Mouse (Mus musculus): ENCODE measurements around the gene Arpc2. TPM values are rescaled to one million over a fixed set of nuclear protein-coding genes. Genes with fewer than 3 reads are reported as not detected.

The Arpc2 gene
- polyA plus RNA-seq, 1 experiment from 2014 or later = 356 TPM

- no peak overlapping the region for H3K27ac ChIP-seq
- peaks cover 2% of the 10 kb centered on the region for H3K4me1 ChIP-seq
- no peaks in the 10 kb centered on the region for H3K27me3 ChIP-seq
- H3K4me2 ChIP-seq = no peak overlapping the region
- no peaks in the 10 kb centered on the region for H3K9me3 ChIP-seq
- WGBS = 70% methylated on average over 9 of the region's 9 CpGs
- no peak overlapping the region for H3K4me3 ChIP-seq (replicated peaks)
- no peak overlapping the region for H3K9ac ChIP-seq
- ATAC-seq (ENCODE audit: low FRiP score) = no peak; the same call in 1 of the 2 replicates
- H3K36me3 ChIP-seq (replicated peaks) = no peaks in the 10 kb centered on the region
These were observed 28.0 kb upstream of the Arpc2 start for GRCm38 (mm10) chr1:74207906-74208305.

GRCm38 (mm10) chr1:74208941-74209340 is 26.9 kb upstream of the Arpc2 start:
- H3K9me3 ChIP-seq = no peaks in the 10 kb centered on the region
- 94% methylated on average over 8 of the region's 8 CpGs for WGBS

GRCm38 (mm10) chr1:74219922-74220321 is 16.0 kb upstream of the Arpc2 start:
- Histone ChIP-seq H3K27me3 (no peaks in the 10 kb centered on the region), H3K9me3 (no peaks in the 10 kb centered on the region), H3K27ac (no peak overlapping the region), H3K36me3 (replicated peaks) (no peaks in the 10 kb centered on the region), H3K9ac (no peak overlapping the region), H3K4me3 (replicated peaks) (no peak overlapping the region), H3K4me2 (no peak overlapping the region), H3K4me1 (no peaks in the 10 kb centered on the region)
- no peak for ATAC-seq (ENCODE audit: low FRiP score)
- WGBS = 89% methylated on average over 7 of the region's 7 CpGs

More at GRCm38 (mm10) chr1:74208941-74209340, 26.9 kb upstream of the Arpc2 start:
- Histone ChIP-seq H3K4me3 (replicated peaks) (no peak overlapping the region), H3K36me3 (replicated peaks) (no peaks in the 10 kb centered on the region), H3K27ac (no peak overlapping the region), H3K4me1 (peaks cover 2% of the 10 kb centered on the region), H3K4me2 (no peak overlapping the region), H3K27me3 (no peaks in the 10 kb centered on the region), H3K9ac (no peak overlapping the region)
- no peak for ATAC-seq (ENCODE audit: low FRiP score)

- H3K9ac ChIP-seq = no peak overlapping the region
- H3K27me3 ChIP-seq = no peaks in the 10 kb centered on the region
- H3K4me2 ChIP-seq = no peak overlapping the region
- H3K36me3 ChIP-seq (replicated peaks) = no peaks in the 10 kb centered on the region
- no peak for ATAC-seq (ENCODE audit: low FRiP score)
- H3K4me1 ChIP-seq = no peaks in the 10 kb centered on the region
- 80% methylated on average over 7 of the region's 7 CpGs for WGBS
- no peak overlapping the region for H3K27ac ChIP-seq
- H3K4me3 ChIP-seq (replicated peaks) = no peak overlapping the region
- no peaks in the 10 kb centered on the region for H3K9me3 ChIP-seq
These were observed 8.6 kb upstream of the Arpc2 start for GRCm38 (mm10) chr1:74227317-74227716.

- H3K36me3 ChIP-seq (replicated peaks) = no peaks in the 10 kb centered on the region
- no peaks in the 10 kb centered on the region for H3K27me3 ChIP-seq
- H3K4me2 ChIP-seq = no peak overlapping the region
- no peak for ATAC-seq (ENCODE audit: low FRiP score)
- no peak overlapping the region for H3K4me3 ChIP-seq (replicated peaks)
- H3K27ac ChIP-seq = no peak overlapping the region
- H3K9ac ChIP-seq = no peak overlapping the region
- WGBS = 78% methylated on average over 2 of the region's 2 CpGs
- H3K9me3 ChIP-seq = no peaks in the 10 kb centered on the region
- H3K4me1 ChIP-seq = no peaks in the 10 kb centered on the region
These were observed 5.9 kb upstream of the Arpc2 start for GRCm38 (mm10) chr1:74229942-74230341.

- no peaks in the 10 kb centered on the region for H3K4me1 ChIP-seq
- H3K27me3 ChIP-seq = no peaks in the 10 kb centered on the region
- no peak overlapping the region for H3K4me2 ChIP-seq
- no peak overlapping the region for H3K27ac ChIP-seq
- H3K9ac ChIP-seq = no peak overlapping the region
- no peak overlapping the region for H3K4me3 ChIP-seq (replicated peaks)
- H3K9me3 ChIP-seq = no peaks in the 10 kb centered on the region
- no CpG with 5 or more reads among the region's 1 CpGs for WGBS
- H3K36me3 ChIP-seq (replicated peaks) = no peaks in the 10 kb centered on the region
- no peak for ATAC-seq (ENCODE audit: low FRiP score)
These were observed 4.9 kb upstream of the Arpc2 start for GRCm38 (mm10) chr1:74230992-74231391.

GRCm38 (mm10) chr1:74236590-74237317 is 870 bp downstream of the Arpc2 start:
- Histone ChIP-seq H3K9me3 (no peaks in the 10 kb centered on the region), H3K4me2 (peak overlapping the region; percentile 84), H3K27me3 (no peaks in the 10 kb centered on the region), H3K4me1 (peaks cover 34% of the 10 kb centered on the region), H3K36me3 (replicated peaks) (no peaks in the 10 kb centered on the region), H3K4me3 (replicated peaks) (peak overlapping the region; percentile 97), H3K27ac (peak overlapping the region; percentile 84), H3K9ac (peak overlapping the region; percentile 97)
- WGBS = under 1% methylated on average over 46 of the region's 57 CpGs
- ATAC-seq (ENCODE audit: low FRiP score) = peak; percentile 28; the same call in 1 of the 2 replicates

GRCm38 (mm10) chr1:74237671-74238070 is 1.8 kb downstream of the Arpc2 start:
- no peak for ATAC-seq (ENCODE audit: low FRiP score)
- H3K4me2 ChIP-seq = peak overlapping the region; percentile 84
- no peaks in the 10 kb centered on the region for H3K36me3 ChIP-seq (replicated peaks)
- 44% methylated on average over 5 of the region's 5 CpGs for WGBS
- no peaks in the 10 kb centered on the region for H3K9me3 ChIP-seq
- H3K27me3 ChIP-seq = no peaks in the 10 kb centered on the region
- 0 out of 2 replicates have a peak overlapping the region, but pooled peaks have one; percentile 13 for H3K27ac ChIP-seq
- peak overlapping the region; percentile 97 for H3K4me3 ChIP-seq (replicated peaks)
- H3K4me1 ChIP-seq = peaks cover 34% of the 10 kb centered on the region
- H3K9ac ChIP-seq = peak overlapping the region; percentile 97

GRCm38 (mm10) chr1:74238136-74238535 is 2.3 kb downstream of the Arpc2 start:
- Histone ChIP-seq H3K27ac (no peak overlapping the region), H3K36me3 (replicated peaks) (no peaks in the 10 kb centered on the region), H3K9me3 (no peaks in the 10 kb centered on the region), H3K4me1 (peaks cover 34% of the 10 kb centered on the region), H3K4me2 (peak overlapping the region; percentile 84), H3K4me3 (replicated peaks) (peak overlapping the region; percentile 97), H3K27me3 (no peaks in the 10 kb centered on the region), H3K9ac (peak overlapping the region; percentile 97)
- ATAC-seq (ENCODE audit: low FRiP score) = no peak
- 73% methylated on average over 1 of the region's 1 CpGs for WGBS

- no peak overlapping the region; the same call in 1 of the 2 replicates for H3K4me2 ChIP-seq
These were observed 3.3 kb downstream of the Arpc2 start for GRCm38 (mm10) chr1:74239162-74239561.

GRCm38 (mm10) chr1:74239618-74240017 is 3.7 kb downstream of the Arpc2 start:
- ATAC-seq (ENCODE audit: low FRiP score) = no peak
- no peak overlapping the region for H3K27ac ChIP-seq
- H3K4me1 ChIP-seq = peaks cover 34% of the 10 kb centered on the region
- WGBS = 67% methylated on average over 11 of the region's 11 CpGs
- H3K4me2 ChIP-seq = no peak overlapping the region; the same call in 1 of the 2 replicates
- no peak overlapping the region for H3K4me3 ChIP-seq (replicated peaks)
- no peaks in the 10 kb centered on the region for H3K36me3 ChIP-seq (replicated peaks)
- no peaks in the 10 kb centered on the region for H3K9me3 ChIP-seq
- no peak overlapping the region for H3K9ac ChIP-seq
- H3K27me3 ChIP-seq = no peaks in the 10 kb centered on the region

More at GRCm38 (mm10) chr1:74239162-74239561, 3.3 kb downstream of the Arpc2 start:
- 63% methylated on average over 7 of the region's 7 CpGs for WGBS
- Histone ChIP-seq H3K4me3 (replicated peaks) (no peak overlapping the region), H3K36me3 (replicated peaks) (no peaks in the 10 kb centered on the region), H3K27ac (0 out of 2 replicates have a peak overlapping the region, but pooled peaks have one; percentile 19), H3K9ac (no peak overlapping the region), H3K9me3 (no peaks in the 10 kb centered on the region), H3K4me1 (peaks cover 34% of the 10 kb centered on the region), H3K27me3 (no peaks in the 10 kb centered on the region)
- no peak for ATAC-seq (ENCODE audit: low FRiP score)

- Histone ChIP-seq H3K36me3 (replicated peaks) (no peaks in the 10 kb centered on the region), H3K4me2 (no peak overlapping the region), H3K4me3 (replicated peaks) (no peak overlapping the region), H3K27ac (no peak overlapping the region), H3K9ac (no peak overlapping the region), H3K4me1 (peaks cover 34% of the 10 kb centered on the region), H3K9me3 (no peaks in the 10 kb centered on the region), H3K27me3 (no peaks in the 10 kb centered on the region)
- no peak for ATAC-seq (ENCODE audit: low FRiP score)
- 75% methylated on average over 6 of the region's 6 CpGs for WGBS
These were observed 4.4 kb downstream of the Arpc2 start for GRCm38 (mm10) chr1:74240311-74240710.

- Histone ChIP-seq H3K36me3 (replicated peaks) (no peaks in the 10 kb centered on the region), H3K4me1 (peaks cover 34% of the 10 kb centered on the region), H3K27ac (no peak overlapping the region), H3K9me3 (no peaks in the 10 kb centered on the region), H3K27me3 (no peaks in the 10 kb centered on the region), H3K4me3 (replicated peaks) (no peak overlapping the region), H3K9ac (no peak overlapping the region), H3K4me2 (no peak overlapping the region)
- ATAC-seq (ENCODE audit: low FRiP score) = no peak
- WGBS = 92% methylated on average over 4 of the region's 4 CpGs
These were observed 4.9 kb downstream of the Arpc2 start for GRCm38 (mm10) chr1:74240832-74241231.

Data from forebrain, embryonic 12.5 days (tissue).